Comparison of ENCODE assay signal across 8 mouse cellular contexts in the genomic region with DNA sequence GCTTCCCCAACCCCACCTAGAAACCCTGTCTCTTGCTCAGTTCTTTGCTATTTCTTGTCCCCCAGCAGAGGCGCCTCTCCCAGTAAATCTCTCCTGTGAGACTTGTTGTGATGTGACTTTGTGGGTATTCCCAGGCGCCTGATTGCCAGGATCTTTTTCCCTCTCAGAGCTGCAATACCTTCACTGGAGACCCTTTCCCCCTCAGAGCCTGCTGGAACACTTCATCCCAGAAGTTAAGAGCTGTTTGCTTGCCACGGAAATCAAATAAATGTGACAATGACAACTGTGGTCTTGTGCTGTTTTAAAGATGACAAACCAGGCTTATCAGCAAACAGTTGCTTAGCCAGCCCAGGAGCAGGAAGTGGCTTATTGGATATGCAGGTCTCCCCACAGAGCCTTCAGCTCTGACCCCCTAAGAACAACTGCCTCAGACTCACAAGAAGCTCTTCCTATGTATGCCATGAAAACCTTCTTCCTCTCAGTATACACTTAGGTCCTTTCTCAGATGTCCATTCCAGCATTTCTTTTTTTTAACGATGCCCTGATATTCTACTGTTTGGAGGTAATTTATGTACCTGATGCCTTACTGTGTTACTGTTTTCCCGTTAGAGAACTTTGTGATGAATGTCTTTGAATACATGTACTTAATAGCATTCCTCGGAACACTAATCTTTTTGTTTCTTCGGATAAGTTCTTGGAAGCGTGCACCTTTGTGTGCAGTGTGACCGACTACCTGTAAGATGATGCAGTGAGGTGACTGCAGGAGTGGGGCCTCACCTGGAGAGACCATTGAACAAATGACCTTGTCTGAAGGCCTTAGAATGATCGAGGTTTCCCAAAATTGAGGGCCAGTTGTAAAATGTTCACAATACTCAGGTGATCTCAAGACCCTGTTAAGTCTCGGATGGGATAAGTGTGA. TPM values are rescaled to one million over a fixed set of nuclear protein-coding genes. Genes with fewer than 3 reads are reported as not detected.
DNase-seq lines count a peak whose midpoint lies in the region; ATAC-seq and TF ChIP-seq lines count a peak whose summit lies in the region.

No protein-coding gene starts in this region.

- no peaks in the 10 kb centered on the region for H3K9me3 ChIP-seq in heart, embryonic 16.5 days (replicated peaks; ENCODE audit: control insufficient read depth, low read length)
- H3K9me3 ChIP-seq in forebrain, embryonic 16.5 days (ENCODE audit: control insufficient read depth, low read length): no peaks in the 10 kb centered on the region
- no peaks in the 10 kb centered on the region for H3K9me3 ChIP-seq in liver, postnatal 0 days (ENCODE audit: low read length)

- no peak for ATAC-seq in heart, embryonic 16.5 days (replicated peaks; ENCODE audit: extremely low read depth, insufficient read depth, low FRiP score)
- ATAC-seq in forebrain, embryonic 16.5 days: no peak
- ATAC-seq in liver, postnatal 0 days: no peak

- H3K36me3 ChIP-seq in heart, embryonic 16.5 days (ENCODE audit: control insufficient read depth, insufficient read depth): no peaks in the 10 kb centered on the region
- H3K36me3 ChIP-seq in forebrain, embryonic 16.5 days (ENCODE audit: control insufficient read depth, insufficient read depth): no peaks in the 10 kb centered on the region
- 0 out of 2 replicates have a peak, but pooled peaks cover 2% of the 10 kb centered on the region for H3K36me3 ChIP-seq in liver, postnatal 0 days (replicated peaks; ENCODE audit: insufficient read depth, low read length)

- intact Hi-C loops in left cerebral cortex, postnatal 14 days (cut with DNase I): no loop called here

- peak overlapping the region; percentile 91 for H3K4me2 ChIP-seq in heart, embryonic 16.5 days (ENCODE audit: low read depth, low read length)
- peak overlapping the region; percentile 57 for H3K4me2 ChIP-seq in forebrain, embryonic 16.5 days (ENCODE audit: low read length)
- peak overlapping the region; percentile 97 for H3K4me2 ChIP-seq in liver, postnatal 0 days (ENCODE audit: low read depth, low read length)

- peak overlapping the region; percentile 79 for H3K4me3 ChIP-seq in heart, embryonic 16.5 days (ENCODE audit: low read length)
- peak overlapping the region; percentile 88 for H3K4me3 ChIP-seq in forebrain, embryonic 16.5 days (replicated peaks; ENCODE audit: low read length)
- H3K4me3 ChIP-seq in liver, postnatal 0 days (ENCODE audit: low read depth, low read length): peak overlapping the region; percentile 98

- TF ChIP-seq CTCF in liver, postnatal 0 days (IDR thresholded peaks at IDR 0.05; ENCODE audit: low read depth): peak; percentile 14; the same call in 1 of the 2 replicates

- no peaks in the 10 kb centered on the region for H3K27me3 ChIP-seq in heart, embryonic 16.5 days (ENCODE audit: control insufficient read depth, insufficient read depth, low read length)
- H3K27me3 ChIP-seq in forebrain, embryonic 16.5 days (replicated peaks; ENCODE audit: control insufficient read depth, insufficient read depth, low read length): no peaks in the 10 kb centered on the region
- no peaks in the 10 kb centered on the region for H3K27me3 ChIP-seq in liver, postnatal 0 days (ENCODE audit: insufficient read depth, low read length)

- H3K4me1 ChIP-seq in heart, embryonic 16.5 days (ENCODE audit: control insufficient read depth, insufficient read depth, low read length): peaks cover 29% of the 10 kb centered on the region
- H3K4me1 ChIP-seq in forebrain, embryonic 16.5 days (replicated peaks; ENCODE audit: control insufficient read depth, insufficient read depth, low read length): peaks cover 26% of the 10 kb centered on the region
- peaks cover 41% of the 10 kb centered on the region for H3K4me1 ChIP-seq in liver, postnatal 0 days (ENCODE audit: insufficient read depth)

- no peak for DNase-seq in heart, adult 8-10 months (ENCODE audit: low spot score)
- peak; percentile 57 for DNase-seq in MN1 (ENCODE audit: low spot score)
- DNase-seq in liver, postnatal 0 days: no peak
- DNase-seq in right cerebral cortex, adult 18-20 months: no peak
- DNase-seq in natural killer cell, adult 2 months (ENCODE audit: low spot score in 2 of 2): no peak
- DNase-seq in left cerebral cortex, postnatal 14 days (ENCODE audit: low spot score in 2 of 2): no peak

- WGBS in heart, embryonic 16.5 days: 20% methylated on average over 11 of the region's 11 CpGs
- 8% methylated on average over 11 of the region's 11 CpGs for WGBS in forebrain, embryonic 16.5 days
- 20% methylated on average over 11 of the region's 11 CpGs for WGBS in liver, postnatal 0 days (ENCODE audit: insufficient replicate concordance)

- H3K27ac ChIP-seq in heart, embryonic 16.5 days (ENCODE audit: low read length): peak overlapping the region; percentile 92
- peak overlapping the region; percentile 96 for H3K27ac ChIP-seq in forebrain, embryonic 16.5 days (ENCODE audit: low read length)
- peak overlapping the region; percentile 90 for H3K27ac ChIP-seq in liver, postnatal 0 days (ENCODE audit: low read depth)

- no peak for TF ChIP-seq EP300 in liver, postnatal 0 days (IDR thresholded peaks at IDR 0.05; ENCODE audit: low read depth)

- peak overlapping the region; percentile 65 for H3K9ac ChIP-seq in heart, embryonic 16.5 days (ENCODE audit: low read length)
- peak overlapping the region; percentile 38; the same call in 1 of the 2 replicates for H3K9ac ChIP-seq in forebrain, embryonic 16.5 days (replicated peaks; ENCODE audit: low read depth, low read length)
- H3K9ac ChIP-seq in liver, postnatal 0 days (replicated peaks): peak overlapping the region; percentile 56

RNA-seq across cellular contexts. Expression of gene Srebf2, which starts 0.9 kb away (rescaled TPM):
- 91.6 and 92.0 TPM in 2 replicates for polyA plus RNA-seq in heart, embryonic 16.5 days (2015; fragmentation: Nextera tagmentation; extraction: Ambion mirVana)
- 10 to 100 TPM; 20.0 to 25.1 (median 21.6) TPM for total RNA-seq in heart, adult 8-10 months (2022)
- 229 and 232 TPM in 2 replicates for polyA plus RNA-seq in forebrain, embryonic 16.5 days (2015; fragmentation: Nextera tagmentation; extraction: Ambion mirVana)
- polyA plus RNA-seq in liver, postnatal 0 days (2015; fragmentation: Nextera tagmentation; extraction: Ambion mirVana): 30.3 and 33.6 TPM in 2 replicates
- 100 to 1,000 TPM; 173 to 195 TPM for total RNA-seq in left cerebral cortex, postnatal 14 days (2021)

RNA-seq across cellular contexts. Expression of gene Ccdc134, which starts 18.4 kb away (rescaled TPM):
- polyA plus RNA-seq in heart, embryonic 16.5 days (2015; fragmentation: Nextera tagmentation; extraction: Ambion mirVana): 9.9 and 11.7 TPM in 2 replicates
- 1 to 10 TPM; 3.5 to 4.5 (median 4.2) TPM for total RNA-seq in heart, adult 8-10 months (2022)
- 16.2 and 16.3 TPM in 2 replicates for polyA plus RNA-seq in forebrain, embryonic 16.5 days (2015; fragmentation: Nextera tagmentation; extraction: Ambion mirVana)
- polyA plus RNA-seq in liver, postnatal 0 days (2015; fragmentation: Nextera tagmentation; extraction: Ambion mirVana): 3.6 and 4.0 TPM in 2 replicates
- 10 to 100 TPM; 10.1 to 12.9 TPM for total RNA-seq in left cerebral cortex, postnatal 14 days (2021)
